10 mouse cellular contexts compared by ENCODE assay signal in the genomic region with DNA sequence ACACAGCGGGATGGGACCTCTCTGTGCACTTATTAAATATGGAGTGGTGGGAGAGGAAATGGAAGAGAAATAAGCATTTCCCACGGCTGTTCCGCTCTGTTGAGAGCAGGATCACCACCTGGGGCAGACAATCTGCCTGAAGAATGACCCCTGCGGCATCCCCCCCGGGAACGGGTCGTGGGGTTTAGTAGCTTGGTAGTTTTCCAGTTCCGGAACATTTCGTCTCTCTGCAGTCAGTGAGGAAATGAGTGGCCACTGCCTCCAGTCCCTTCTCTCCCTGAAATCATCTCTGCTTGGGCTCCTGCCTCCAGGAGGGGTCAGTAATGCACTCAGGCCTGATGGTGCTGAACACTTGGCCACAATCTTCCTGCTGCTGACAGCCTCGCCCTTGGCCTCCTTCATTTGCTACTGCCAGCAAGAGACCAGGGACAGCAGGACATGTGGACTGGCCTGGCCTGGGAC. TPM values are rescaled to one million over a fixed set of nuclear protein-coding genes. Genes with fewer than 3 reads are reported as not detected.
DNase-seq lines count a peak whose midpoint lies in the region; ATAC-seq and TF ChIP-seq lines count a peak whose summit lies in the region.
"Had no signal": no experiment of that assay in that cellular context is flagged by ENCODE, and none has a peak within 500 bp of the region (broad histone marks: within the 10 kb centered on the region; RNA-seq: fewer than 3 reads in every experiment).

No protein-coding gene starts in this region.

- peak overlapping the region; percentile 16 for H3K4me2 ChIP-seq in kidney, embryonic 16.5 days (replicated peaks; ENCODE audit: low read depth, low read length)
- H3K4me2 ChIP-seq: embryonic facial prominence, embryonic 12.5 days had no signal

- H3ac ChIP-seq in C2C12 (ENCODE audit: control insufficient read depth, insufficient read length, low read depth): no peak overlapping the region

- H3K9ac ChIP-seq in kidney, embryonic 16.5 days (replicated peaks; ENCODE audit: low read length): peak overlapping the region; percentile 37; the same call in 1 of the 2 replicates
- H3K9ac ChIP-seq: embryonic facial prominence, embryonic 12.5 days had no signal

- H3K4me3 ChIP-seq in C2C12 (ENCODE audit: insufficient read depth, poor library complexity, severe bottlenecking): no peak overlapping the region
- H3K4me3 ChIP-seq in brown adipose tissue, adult 24 weeks (ENCODE audit: insufficient read depth, low read depth, low read length): no peak overlapping the region
- H3K4me3 ChIP-seq in kidney, embryonic 16.5 days (ENCODE audit: low read length): no peak overlapping the region
- H3K4me3 ChIP-seq: embryonic facial prominence, embryonic 12.5 days had no signal

- H3K27me3 ChIP-seq in C2C12 (ENCODE audit: control insufficient read depth, insufficient read depth, insufficient read length): peaks cover 7% of the 10 kb centered on the region
- H3K27me3 ChIP-seq in kidney, embryonic 16.5 days (ENCODE audit: insufficient read depth, low read length): peaks cover 4% of the 10 kb centered on the region

- H3K36me3 ChIP-seq in C2C12 (ENCODE audit: control insufficient read depth, insufficient read depth): no peaks in the 10 kb centered on the region
- no peaks in the 10 kb centered on the region for H3K36me3 ChIP-seq in kidney, embryonic 16.5 days (ENCODE audit: insufficient read depth, low read length)
- H3K36me3 ChIP-seq: embryonic facial prominence, embryonic 12.5 days had no signal

- peak; percentile 17 for TF ChIP-seq CTCF in C2C12 (IDR thresholded peaks at IDR 0.05; ENCODE audit: control insufficient read depth, insufficient read depth, insufficient read length)

- DNase-seq in heart, adult 8-10 months (ENCODE audit: low spot score): peak; percentile 15
- DNase-seq in heart, postnatal 4 days: no peak
- no peak for DNase-seq in layer of hippocampus, adult 11-12 months (ENCODE audit: low spot score)
- no peak for DNase-seq in right cerebral cortex, postnatal 25 days
- no peak for DNase-seq in cerebellum, adult 11-12 months

- WGBS in kidney, embryonic 16.5 days: 6% methylated on average over 10 of the region's 10 CpGs

- 0 out of 2 replicates have a peak overlapping the region, but pooled peaks have one; percentile 16 for H3K27ac ChIP-seq in brown adipose tissue, adult 24 weeks (replicated peaks; ENCODE audit: low read depth, low read length)
- peak overlapping the region; percentile 85 for H3K27ac ChIP-seq in kidney, embryonic 16.5 days (ENCODE audit: low read length)
- H3K27ac ChIP-seq: embryonic facial prominence, embryonic 12.5 days had no signal

- H3K9me3 ChIP-seq in kidney, embryonic 16.5 days (ENCODE audit: low read length): no peaks in the 10 kb centered on the region
- H3K9me3 ChIP-seq: embryonic facial prominence, embryonic 12.5 days had no signal

- H3K4me1 ChIP-seq in brown adipose tissue, adult 24 weeks (ENCODE audit: control insufficient read depth, insufficient read depth, insufficient read length, low read length): peaks cover 10% of the 10 kb centered on the region; the same call in 1 of the 2 replicates
- peaks cover 35% of the 10 kb centered on the region for H3K4me1 ChIP-seq in kidney, embryonic 16.5 days (ENCODE audit: insufficient read depth, low read length)

- peak; percentile 69 for ATAC-seq in kidney, embryonic 16.5 days (ENCODE audit: low FRiP score, low TSS enrichment)

- H3K79me2 ChIP-seq in C2C12 (ENCODE audit: control insufficient read depth, insufficient read depth): no peaks in the 10 kb centered on the region

- H3K79me3 ChIP-seq in C2C12 (ENCODE audit: low read depth): no peaks in the 10 kb centered on the region

TF ChIP-seq in C2C12, 6 proteins besides CTCF, POLR2A, EP300 and RAD21:
- TF ChIP-seq FOSL1 (IDR thresholded peaks at IDR 0.05; ENCODE audit: insufficient read depth, low read length, poor library complexity, severe bottlenecking) (no peak), MAX (IDR thresholded peaks at IDR 0.05) (no peak), MYOD1 (IDR thresholded peaks at IDR 0.05; ENCODE audit: control insufficient read depth, insufficient read length, low read depth) (no peak), CEBPB (IDR thresholded peaks at IDR 0.05; ENCODE audit: low read depth) (no peak), MYOG (IDR thresholded peaks at IDR 0.05; ENCODE audit: control insufficient read depth, extremely low read depth, insufficient read length) (no peak), USF1 (IDR thresholded peaks at IDR 0.05; ENCODE audit: low read depth) (no peak)

RNA-seq across cellular contexts. Expression of gene Oxtr, which starts 4.9 kb away (rescaled TPM):
- under 1 TPM; 0.22 to 0.34 (median 0.23) TPM for total RNA-seq in heart, adult 8-10 months (2022)
- total RNA-seq in heart, postnatal 4 days (2021): under 1 TPM; 0.07 to 0.14 TPM
- 0.04 TPM for polyA plus RNA-seq in C2C12 (2012; fragmentation: generic; extraction: Trizol)
- polyA plus RNA-seq in brown adipose tissue, adult 24 weeks (2012; ENCODE audit: insufficient read depth, insufficient read length, missing spikeins): 0.71 and 0.79 TPM in 2 replicates
- 6.4 and 7.2 TPM in 2 replicates for polyA plus RNA-seq in kidney, embryonic 16.5 days (2015; fragmentation: Nextera tagmentation; extraction: Ambion mirVana)

RNA-seq across cellular contexts. Expression of gene Cav3, which starts 35.3 kb away (rescaled TPM):
- 10 to 100 TPM; 68.1 to 83.6 (median 71.9) TPM for total RNA-seq in heart, adult 8-10 months (2022)
- total RNA-seq in heart, postnatal 4 days (2021): 100 to 1,000 TPM; 154 to 182 TPM
- polyA plus RNA-seq in C2C12 (2012; fragmentation: generic; extraction: Trizol): 3.0 TPM
- 1.6 TPM in 1 of 2 replicates, not detected in the other for polyA plus RNA-seq in brown adipose tissue, adult 24 weeks (2012; ENCODE audit: insufficient read depth, insufficient read length, missing spikeins)
- 2.3 and 3.2 TPM in 2 replicates for polyA plus RNA-seq in kidney, embryonic 16.5 days (2015; fragmentation: Nextera tagmentation; extraction: Ambion mirVana)
- polyA plus RNA-seq: hindbrain, embryonic 11.5 days had no signal
